Mouse (Mus musculus) midbrain, postnatal 0 days (tissue): Measurements from ENCODE around the gene Il10rb. TPM values are rescaled to one million over a fixed set of nuclear protein-coding genes. Genes with fewer than 3 reads are reported as not detected.
"Not testable (repeated sequence)": the region's sequence is repeated elsewhere in the genome, so short reads cannot be mapped to it uniquely, and the experiment has no call there.

ENCODE experiments used
- ATAC-seq: fragments of 200-750 bp; cut with Nextera tagmentation; 2 replicates; pipeline ENCODE4 v1.8.0; 2017; ENCODE audit warnings: moderate number of reproducible peaks, mild to moderate bottlenecking, moderate TSS enrichment, moderate library complexity; ENCODE audit not compliant: low FRiP score
- DNase-seq: peaks from one replicate; pipeline ENCODE4 v3.0.0-alpha.2; 2015; ENCODE audit warnings: low spot score
- H3K27ac ChIP-seq: fragments of 300-500 bp; sonication (generic); 2 replicates; pipeline ENCODE4 v1.5.1; 2014; ENCODE audit warnings: low read depth, mild to moderate bottlenecking, low read length, mixed read lengths
- H3K27me3 ChIP-seq: fragments of 300-500 bp; sonication (generic); 2 replicates; pipeline ENCODE4 v1.6.1; 2014; ENCODE audit warnings: low read length, control low read depth, mixed read lengths; ENCODE audit not compliant: insufficient read depth
- H3K36me3 ChIP-seq: fragments of 300-500 bp; sonication (generic); 2 replicates; pipeline ENCODE4 v1.6.1; 2014; ENCODE audit warnings: low read length, control low read depth, mixed read lengths; ENCODE audit not compliant: insufficient read depth
- H3K4me1 ChIP-seq: fragments of 300-500 bp; sonication (generic); 2 replicates; pipeline ENCODE4 v1.6.1; 2014; ENCODE audit warnings: mild to moderate bottlenecking, control low read depth, antibody characterized with exemption, low read length, mixed read lengths; ENCODE audit not compliant: insufficient read depth
- H3K4me2 ChIP-seq: fragments of 300-500 bp; sonication (generic); 2 replicates; pipeline ENCODE4 v1.6.1; 2014; ENCODE audit warnings: low read depth, mild to moderate bottlenecking, low read length, mixed read lengths; ENCODE audit not compliant: poor library complexity, severe bottlenecking
- H3K4me3 ChIP-seq: fragments of 300-500 bp; sonication (generic); 2 replicates; pipeline ENCODE4 v1.5.1; 2014; ENCODE audit warnings: low read depth, mild to moderate bottlenecking, low read length, moderate library complexity
- H3K9ac ChIP-seq: fragments of 300-500 bp; sonication (generic); replicated peaks from 2 replicates; pipeline ENCODE4 v1.6.1; 2014; ENCODE audit warnings: mild to moderate bottlenecking, low read length, moderate library complexity, mixed read lengths; ENCODE audit not compliant: poor library complexity, severe bottlenecking
- H3K9me3 ChIP-seq: fragments of 300-500 bp; sonication (generic); 2 replicates; pipeline ENCODE4 v1.6.1; 2016; ENCODE audit warnings: low read length, control low read depth
- CTCF ChIP-seq: IDR thresholded peaks from 2 replicates; pipeline ENCODE4 v1.5.1; 2016; ENCODE audit warnings: antibody characterized with exemption, mild to moderate bottlenecking
- WGBS: fragments of 180-500 bp; shearing (Covaris S2); extraction: QIAGEN DNeasy Blood & Tissue Kit; methylation state at CpG from one replicate; pipeline ENCODE4 v1.1.7; 2014; 5-methylcytosine and 5-hydroxymethylcytosine counted together
- polyA plus RNA-seq: library from polyadenylated mRNA; unstranded; fragments of >200 nt; fragmentation: Nextera tagmentation; extraction: Ambion mirVana; gene quantifications from 2 replicates; pipeline ENCODE4 v1.2.1, GENCODE M21; 2015
- total RNA-seq: library from RNA; depleted of rRNA; stranded (reverse); fragments of >200 nt; gene quantifications from 2 replicates; pipeline ENCODE4 v1.2.3, GENCODE M21; 2014

The Il10rb gene
- total and polyA plus RNA-seq, 2 experiments from 2014 or later, result 5.5 to 10.5 TPM

DNA sequence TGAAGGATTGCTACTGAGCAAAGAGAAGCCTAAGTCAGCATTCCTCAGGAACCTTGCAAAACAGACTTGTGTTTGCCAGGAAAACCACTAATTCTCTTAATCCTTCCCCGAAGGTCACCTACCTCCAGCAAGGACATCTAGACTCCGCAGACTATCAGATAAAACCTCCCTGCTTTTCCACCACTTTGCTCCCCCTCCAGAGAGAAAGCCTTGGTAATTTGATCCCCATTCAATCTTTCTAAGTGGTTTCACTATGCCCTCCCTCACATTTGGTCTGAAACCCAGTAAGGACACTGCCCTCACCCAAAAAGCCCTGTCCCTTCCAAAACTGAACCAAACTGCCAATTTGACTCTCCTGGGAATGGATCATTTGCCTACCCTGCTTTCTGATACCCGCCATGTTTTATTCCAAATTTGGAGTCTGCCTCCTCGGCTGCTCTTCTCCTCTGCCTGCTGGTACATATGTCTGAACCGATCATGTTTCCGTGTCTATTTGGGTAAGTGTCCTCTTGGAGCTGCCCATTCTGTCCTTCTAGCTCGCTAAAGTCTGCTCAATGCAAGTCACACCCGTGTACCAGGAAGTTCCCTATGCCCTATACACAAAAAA is 22.4 kb downstream of the Il10rb start:
- no peaks in the 10 kb centered on the region; the same call in 1 of the 2 replicates for H3K9me3 ChIP-seq
- H3K4me1 ChIP-seq, result no peaks in the 10 kb centered on the region
- H3K4me3 ChIP-seq, result no peak overlapping the region
- TF ChIP-seq CTCF, result no peak
- no peaks in the 10 kb centered on the region for H3K36me3 ChIP-seq
- no peak overlapping the region for H3K27ac ChIP-seq
- no peak overlapping the region for H3K4me2 ChIP-seq
- ATAC-seq (no peak), DNase-seq (no peak)
- WGBS, result 83% methylated on average over 8 of the region's 8 CpGs
- H3K9ac ChIP-seq, result no peak overlapping the region
- H3K27me3 ChIP-seq, result no peaks in the 10 kb centered on the region; the same call in 1 of the 2 replicates

- no peaks in the 10 kb centered on the region; the same call in 1 of the 2 replicates for H3K9me3 ChIP-seq
- ATAC-seq, result no peak
- no peaks in the 10 kb centered on the region for H3K4me1 ChIP-seq
- WGBS, result 35% methylated on average over 5 of the region's 5 CpGs
- no peak overlapping the region for H3K4me3 ChIP-seq
- H3K9ac ChIP-seq, result no peak overlapping the region
- H3K27ac ChIP-seq, result no peak overlapping the region
- no peaks in the 10 kb centered on the region; the same call in 1 of the 2 replicates for H3K27me3 ChIP-seq
- H3K36me3 ChIP-seq, result no peaks in the 10 kb centered on the region
- TF ChIP-seq CTCF, result no peak
- no peak for DNase-seq
- H3K4me2 ChIP-seq, result no peak overlapping the region
These were observed 26.9 kb downstream of the Il10rb start for GRCm38 (mm10) chr16:91432720-91433328.

DNA sequence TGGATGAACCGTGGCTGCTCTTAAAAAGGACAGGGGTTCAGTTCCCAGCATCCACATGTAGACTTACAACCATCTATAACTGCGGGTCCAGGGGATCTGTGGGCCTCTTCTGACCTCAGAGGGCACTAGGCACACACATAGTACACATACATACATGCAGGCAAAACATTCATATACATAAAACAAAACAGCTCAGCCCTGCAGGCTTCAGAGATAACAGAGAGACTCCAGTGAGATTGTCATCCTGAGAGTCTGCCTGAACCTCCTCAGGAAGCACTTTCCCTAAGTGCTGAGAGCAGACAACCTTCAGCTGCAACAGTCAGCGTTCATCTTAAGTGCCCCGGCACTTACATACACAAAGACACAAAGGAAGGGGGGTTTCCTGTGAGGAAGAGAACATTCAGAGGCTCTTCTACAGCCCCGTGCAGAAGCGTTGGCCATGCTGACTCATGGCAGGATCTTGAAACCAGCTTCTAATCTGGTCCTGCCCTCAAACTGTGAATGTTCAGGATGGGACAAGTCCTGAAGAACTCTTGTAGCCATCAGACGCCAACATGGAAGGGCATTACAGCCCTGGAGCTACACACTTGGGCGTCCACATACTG is 27.5 kb downstream of the Il10rb start:
- Histone ChIP-seq H3K9ac (no peak overlapping the region), H3K4me2 (no peak overlapping the region), H3K27me3 (no peaks in the 10 kb centered on the region; the same call in 1 of the 2 replicates), H3K27ac (no peak overlapping the region), H3K9me3 (no peaks in the 10 kb centered on the region; the same call in 1 of the 2 replicates), H3K36me3 (no peaks in the 10 kb centered on the region), H3K4me1 (no peaks in the 10 kb centered on the region), H3K4me3 (no peak overlapping the region)
- no peak for TF ChIP-seq CTCF
- ATAC-seq (no peak), DNase-seq (no peak)
- 70% methylated on average over 8 of the region's 8 CpGs for WGBS

DNA sequence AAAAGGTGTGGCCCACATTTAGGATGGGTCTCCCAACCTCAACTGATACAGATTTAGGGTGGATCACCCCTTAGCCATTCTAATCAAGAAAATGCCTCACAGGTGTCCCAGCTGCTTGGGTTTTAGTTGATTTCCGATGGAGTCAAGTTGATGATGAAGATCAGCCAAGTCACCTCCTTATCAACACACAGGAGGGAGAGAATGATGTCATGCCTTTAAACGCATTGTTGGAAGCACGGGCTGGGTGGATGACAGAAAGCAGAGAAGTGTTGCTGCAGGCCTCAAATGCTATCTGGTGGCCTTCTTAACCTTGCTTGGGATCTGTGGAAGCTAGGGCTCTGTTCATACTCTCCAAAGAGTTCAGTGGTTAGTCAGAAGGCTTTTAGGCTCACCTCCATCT is 28.2 kb downstream of the Il10rb start:
- Histone ChIP-seq H3K4me3 (no peak overlapping the region), H3K27me3 (no peaks in the 10 kb centered on the region; the same call in 1 of the 2 replicates), H3K4me1 (no peaks in the 10 kb centered on the region), H3K9ac (no peak overlapping the region), H3K36me3 (no peaks in the 10 kb centered on the region), H3K4me2 (no peak overlapping the region), H3K27ac (no peak overlapping the region), H3K9me3 (no peaks in the 10 kb centered on the region; the same call in 1 of the 2 replicates)
- 85% methylated on average over 3 of the region's 3 CpGs for WGBS
- DNase-seq (no peak), ATAC-seq (no peak)
- no peak for TF ChIP-seq CTCF

DNA sequence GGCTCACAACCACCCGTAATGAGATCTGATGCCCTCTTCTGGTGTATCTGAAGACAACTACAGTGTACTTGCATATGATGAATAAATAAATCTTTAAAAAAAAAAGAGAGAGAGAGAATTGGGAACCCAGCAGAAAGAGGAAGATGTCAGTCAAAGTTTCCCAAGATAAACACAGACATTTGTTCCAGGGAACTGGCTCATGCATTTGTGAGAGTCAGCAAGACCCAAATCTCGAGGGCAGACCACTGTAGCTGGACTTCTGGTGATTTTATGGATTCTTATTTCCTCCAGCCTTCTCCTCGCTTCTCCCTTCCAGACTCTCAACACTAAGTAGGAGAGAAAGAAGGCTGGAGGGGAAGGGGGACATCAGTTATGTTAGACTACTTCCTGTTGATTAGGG is 32.1 kb downstream of the Il10rb start:
- H3K4me1 ChIP-seq, result no peaks in the 10 kb centered on the region
- TF ChIP-seq CTCF, result no peak

DNA sequence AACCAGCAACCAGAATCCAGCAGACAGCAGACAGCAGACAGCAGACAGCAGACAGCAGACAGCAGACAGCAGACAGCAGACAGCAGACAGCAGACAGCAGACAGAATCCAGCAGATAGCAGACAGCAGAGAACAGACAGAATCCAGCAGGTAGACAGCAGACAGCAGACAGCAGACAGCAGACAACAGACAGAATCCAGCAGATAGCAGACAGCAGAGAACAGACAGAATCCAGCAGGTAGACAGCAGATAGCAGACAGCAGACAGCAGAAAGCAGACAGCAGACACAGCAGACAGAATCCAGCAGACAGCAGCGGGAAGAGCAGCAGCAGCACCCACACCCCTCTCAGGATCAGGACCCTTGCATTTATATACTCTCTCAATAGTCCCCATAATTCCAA is 32.6 kb downstream of the Il10rb start:
- H3K4me3 ChIP-seq, ATAC-seq, H3K27me3 ChIP-seq, H3K4me1 ChIP-seq, H3K9ac ChIP-seq, H3K9me3 ChIP-seq, DNase-seq, H3K27ac ChIP-seq, H3K36me3 ChIP-seq, H3K4me2 ChIP-seq: not testable (repeated sequence)
- 87% methylated on average over 1 of the region's 1 CpGs for WGBS

More for the DNA sequence above, 32.1 kb downstream of the Il10rb start:
- H3K27ac ChIP-seq, result no peak overlapping the region
- H3K9ac ChIP-seq, result no peak overlapping the region
- ATAC-seq, result no peak
- H3K4me3 ChIP-seq, result no peak overlapping the region
- H3K36me3 ChIP-seq, result no peaks in the 10 kb centered on the region
- DNase-seq, result no peak
- H3K4me2 ChIP-seq, result no peak overlapping the region
- no peaks in the 10 kb centered on the region for H3K27me3 ChIP-seq
- 85% methylated on average over 3 of the region's 3 CpGs for WGBS
- no peaks in the 10 kb centered on the region for H3K9me3 ChIP-seq
